Mouse (Mus musculus) midbrain, embryonic 10.5 days (tissue): ENCODE measurements around the gene Cby3. TPM values are rescaled to one million over a fixed set of nuclear protein-coding genes. Genes with fewer than 3 reads are reported as not detected.

ENCODE experiments used
- DNase-seq: peaks from one replicate; pipeline ENCODE4 v3.0.0-alpha.2; 2017; ENCODE audit warnings: low spot score
- H3K27ac ChIP-seq: fragments of 300-500 bp; sonication (generic); replicated peaks from 2 replicates; pipeline ENCODE4 v1.5.1; 2016; ENCODE audit warnings: mild to moderate bottlenecking
- H3K27me3 ChIP-seq: fragments of 300-500 bp; sonication (generic); 2 replicates; pipeline ENCODE4 v1.6.1; 2016; ENCODE audit warnings: low read depth, mild to moderate bottlenecking; ENCODE audit not compliant: poor library complexity, severe bottlenecking
- H3K36me3 ChIP-seq: fragments of 300-500 bp; sonication (generic); 2 replicates; pipeline ENCODE4 v1.6.1; 2016; ENCODE audit warnings: mild to moderate bottlenecking, moderate library complexity
- H3K4me1 ChIP-seq: fragments of 300-500 bp; sonication (generic); 2 replicates; pipeline ENCODE4 v1.6.1; 2016
- H3K4me3 ChIP-seq: fragments of 300-500 bp; sonication (generic); 2 replicates; pipeline ENCODE4 v1.5.1; 2016; ENCODE audit warnings: mild to moderate bottlenecking, moderate library complexity
- H3K9me3 ChIP-seq: fragments of 300-500 bp; sonication (generic); replicated peaks from 2 replicates; pipeline ENCODE4 v1.6.1; 2016; ENCODE audit warnings: mild to moderate bottlenecking
- WGBS: fragments of 180-500 bp; shearing (Covaris S2); methylation state at CpG from one replicate; pipeline ENCODE4 v1.1.7; 2016; 5-methylcytosine and 5-hydroxymethylcytosine counted together
- polyA plus RNA-seq: library from polyadenylated mRNA; unstranded; fragments of >200 nt; fragmentation: Nextera tagmentation; extraction: Ambion mirVana; gene quantifications from 2 replicates; pipeline ENCODE4 v1.2.1, GENCODE M21; 2016

Cby3 gene
- polyA plus RNA-seq, 1 experiment from 2014 or later, result 0.35 TPM

GRCm38 (mm10) chr11:50381311-50381710 is 27.0 kb downstream of the Cby3 start:
- 74% methylated on average over 4 of the region's 4 CpGs for WGBS
- H3K36me3 ChIP-seq, result peaks cover 78% of the 10 kb centered on the region
- H3K9me3 ChIP-seq, result no peaks in the 10 kb centered on the region
- peaks cover 2% of the 10 kb centered on the region; the same call in 1 of the 2 replicates for H3K27me3 ChIP-seq
- no peak for DNase-seq
- H3K27ac ChIP-seq, result no peak overlapping the region
- H3K4me1 ChIP-seq, result peaks cover 37% of the 10 kb centered on the region
- H3K4me3 ChIP-seq, result peak overlapping the region; percentile 39

- Histone ChIP-seq H3K27ac (no peak overlapping the region), H3K36me3 (peaks cover 95% of the 10 kb centered on the region), H3K27me3 (no peaks in the 10 kb centered on the region), H3K9me3 (no peaks in the 10 kb centered on the region), H3K4me3 (no peak overlapping the region), H3K4me1 (no peaks in the 10 kb centered on the region)
- WGBS, result 86% methylated on average over 3 of the region's 3 CpGs
- no peak for DNase-seq
These were observed 33.0 kb downstream of the Cby3 start for GRCm38 (mm10) chr11:50387167-50387679.

- no peaks in the 10 kb centered on the region for H3K4me1 ChIP-seq
- no peak overlapping the region for H3K4me3 ChIP-seq
- no peak overlapping the region for H3K27ac ChIP-seq
- no peak for DNase-seq
- 93% methylated on average over 4 of the region's 4 CpGs for WGBS
- H3K27me3 ChIP-seq, result no peaks in the 10 kb centered on the region
- H3K36me3 ChIP-seq, result peaks cover 95% of the 10 kb centered on the region
- H3K9me3 ChIP-seq, result no peaks in the 10 kb centered on the region
These were observed 33.4 kb downstream of the Cby3 start for GRCm38 (mm10) chr11:50387697-50388096.

GRCm38 (mm10) chr11:50388217-50388929 is 34.1 kb downstream of the Cby3 start:
- DNase-seq, result no peak
- Histone ChIP-seq H3K27ac (no peak overlapping the region), H3K27me3 (no peaks in the 10 kb centered on the region), H3K4me3 (no peak overlapping the region), H3K36me3 (peaks cover 94% of the 10 kb centered on the region), H3K4me1 (no peaks in the 10 kb centered on the region), H3K9me3 (no peaks in the 10 kb centered on the region)
- WGBS, result 94% methylated on average over 3 of the region's 3 CpGs

- H3K36me3 ChIP-seq, result peaks cover 94% of the 10 kb centered on the region
- 79% methylated on average over 3 of the region's 3 CpGs for WGBS
- no peak for DNase-seq
These were observed 34.7 kb downstream of the Cby3 start for GRCm38 (mm10) chr11:50389011-50389410.

GRCm38 (mm10) chr11:50389616-50390015 is 35.4 kb downstream of the Cby3 start:
- Histone ChIP-seq H3K27me3 (no peaks in the 10 kb centered on the region), H3K9me3 (no peaks in the 10 kb centered on the region), H3K4me1 (no peaks in the 10 kb centered on the region), H3K36me3 (peaks cover 94% of the 10 kb centered on the region), H3K27ac (no peak overlapping the region), H3K4me3 (no peak overlapping the region)
- DNase-seq, result no peak
- 80% methylated on average over 5 of the region's 5 CpGs for WGBS

More at GRCm38 (mm10) chr11:50389011-50389410, 34.7 kb downstream of the Cby3 start:
- Histone ChIP-seq H3K27me3 (no peaks in the 10 kb centered on the region), H3K4me3 (no peak overlapping the region), H3K27ac (no peak overlapping the region), H3K4me1 (no peaks in the 10 kb centered on the region), H3K9me3 (no peaks in the 10 kb centered on the region)

- 85% methylated on average over 4 of the region's 4 CpGs for WGBS
- Histone ChIP-seq H3K27ac (no peak overlapping the region), H3K4me1 (no peaks in the 10 kb centered on the region), H3K4me3 (no peak overlapping the region), H3K9me3 (no peaks in the 10 kb centered on the region), H3K27me3 (no peaks in the 10 kb centered on the region), H3K36me3 (peaks cover 88% of the 10 kb centered on the region)
- no peak for DNase-seq
These were observed 37.2 kb downstream of the Cby3 start for GRCm38 (mm10) chr11:50391272-50391960.

- WGBS, result 89% methylated on average over 6 of the region's 6 CpGs
- no peak for DNase-seq
- Histone ChIP-seq H3K4me1 (peaks cover 9% of the 10 kb centered on the region; the same call in 1 of the 2 replicates), H3K4me3 (no peak overlapping the region), H3K27me3 (no peaks in the 10 kb centered on the region), H3K36me3 (peaks cover 88% of the 10 kb centered on the region), H3K27ac (no peak overlapping the region), H3K9me3 (no peaks in the 10 kb centered on the region)
These were observed 39.0 kb downstream of the Cby3 start for GRCm38 (mm10) chr11:50393306-50393705.

- Histone ChIP-seq H3K27me3 (no peaks in the 10 kb centered on the region), H3K4me1 (peaks cover 9% of the 10 kb centered on the region; the same call in 1 of the 2 replicates), H3K4me3 (no peak overlapping the region), H3K36me3 (peaks cover 91% of the 10 kb centered on the region), H3K27ac (no peak overlapping the region), H3K9me3 (no peaks in the 10 kb centered on the region)
- DNase-seq, result no peak
- 92% methylated on average over 7 of the region's 7 CpGs for WGBS
These were observed 40.5 kb downstream of the Cby3 start for GRCm38 (mm10) chr11:50394731-50395130.

- no peak overlapping the region for H3K4me3 ChIP-seq
- 73% methylated on average over 11 of the region's 11 CpGs for WGBS
- H3K36me3 ChIP-seq, result peaks cover 91% of the 10 kb centered on the region
- no peaks in the 10 kb centered on the region for H3K27me3 ChIP-seq
- DNase-seq, result no peak
- H3K4me1 ChIP-seq, result peaks cover 9% of the 10 kb centered on the region; the same call in 1 of the 2 replicates
- H3K9me3 ChIP-seq, result no peaks in the 10 kb centered on the region
- peak overlapping the region; percentile 46; the same call in 1 of the 2 replicates for H3K27ac ChIP-seq
These were observed 42.6 kb downstream of the Cby3 start for GRCm38 (mm10) chr11:50396766-50397307.

GRCm38 (mm10) chr11:50397316-50397715 is 43.1 kb downstream of the Cby3 start:
- Histone ChIP-seq H3K9me3 (no peaks in the 10 kb centered on the region), H3K27me3 (no peaks in the 10 kb centered on the region), H3K27ac (peak overlapping the region; percentile 46), H3K4me1 (peaks cover 9% of the 10 kb centered on the region; the same call in 1 of the 2 replicates), H3K36me3 (peaks cover 93% of the 10 kb centered on the region), H3K4me3 (no peak overlapping the region)
- WGBS, result 86% methylated on average over 9 of the region's 9 CpGs
- DNase-seq, result no peak

GRCm38 (mm10) chr11:50398803-50399202 is 44.5 kb downstream of the Cby3 start:
- DNase-seq, result no peak
- peaks cover 94% of the 10 kb centered on the region for H3K36me3 ChIP-seq

More at GRCm38 (mm10) chr11:50398803-50399202, 44.5 kb downstream of the Cby3 start:
- Histone ChIP-seq H3K9me3 (no peaks in the 10 kb centered on the region), H3K27ac (no peak overlapping the region), H3K27me3 (no peaks in the 10 kb centered on the region), H3K4me1 (peaks cover 9% of the 10 kb centered on the region; the same call in 1 of the 2 replicates), H3K4me3 (no peak overlapping the region)
- WGBS, result 90% methylated on average over 13 of the region's 13 CpGs
